ENCODE assay signal across 8 mouse cellular contexts in genomic region chr2:25500576-25501405, GRCm38 (mm10). TPM values are rescaled to one million over a fixed set of nuclear protein-coding genes. Genes with fewer than 3 reads are reported as not detected.
DNase-seq lines count a peak whose midpoint lies in the region; ATAC-seq and TF ChIP-seq lines count a peak whose summit lies in the region.

Fbxw5 (plus strand) TSS chr2:25500750.

- peak; percentile 82 for DNase-seq in gastrocnemius, postnatal 10 days
- peak; percentile 97 for DNase-seq in induced T-regulatory cell, adult 2 months (ENCODE audit: low read depth)
- DNase-seq in left cerebral cortex, adult 9 months (ENCODE audit: low spot score in 2 of 2), result peak; percentile 43 to 82
- peak; percentile 86 for DNase-seq in right cerebral cortex, postnatal 14 days
- peak; percentile 63 to 81 for DNase-seq in urinary bladder, postnatal 36 days (ENCODE audit: low spot score in 2 of 2)

- ATAC-seq in activated CD4-positive, CD25-positive, alpha-beta regulatory T cell, adult 4 months, result peak; percentile 82
- ATAC-seq in megakaryocyte progenitor cell, adult 5-6 weeks (replicated peaks; ENCODE audit: poor library complexity), result peak; percentile 84

- H3K27ac ChIP-seq in cortical plate, adult 2 months (ENCODE audit: insufficient read depth, low read length), result peak within 1 kb of the TSS; percentile 68

- peak; percentile 78 for TF ChIP-seq POLR2A in cortical plate, adult 2 months (IDR thresholded peaks at IDR 0.05; ENCODE audit: extremely low read depth, insufficient read depth, low read length)

- peak within 1 kb of the TSS; percentile 92 for H3K4me3 ChIP-seq in cortical plate, adult 2 months (ENCODE audit: insufficient read depth, low read length)

- TF ChIP-seq CTCF in cortical plate, adult 2 months (IDR thresholded peaks at IDR 0.05; ENCODE audit: extremely low read depth, insufficient read depth, low read length), result no peak

- no peaks in the 10 kb centered on the region; the same call in 1 of the 2 replicates for H3K4me1 ChIP-seq in cortical plate, adult 2 months (ENCODE audit: control insufficient read depth, insufficient read depth, low read length)

RNA-seq across cellular contexts. Expression of gene Fbxw5, which starts in this region (rescaled TPM):
- 10 to 100 TPM; 51.3 to 71.1 TPM for polyA plus RNA-seq in activated CD4-positive, CD25-positive, alpha-beta regulatory T cell, adult 4 months (2017; shearing (Covaris generic))
- polyA plus RNA-seq in cortical plate, adult 2 months (2012; rRNA removed), result 44.3 and 46.1 TPM in 2 replicates
- 10 to 100 TPM; 65.5 to 66.7 TPM for total RNA-seq in gastrocnemius, postnatal 10 days (2021)
- total RNA-seq in megakaryocyte progenitor cell, adult 5-6 weeks (2015), result 27.1 and 27.6 TPM in 2 replicates
- 25.1 and 27.4 TPM in 2 replicates for total RNA-seq in megakaryocyte progenitor cell, adult 5-6 weeks (2017)

Comparison
In these comparisons a context has a peak if more than half of its experiments do, and no peak if none do; other contexts are left out.
1. Peak in every context shown above with its lines: DNase-seq, ATAC-seq, H3K4me3 ChIP-seq and H3K27ac ChIP-seq.